Mouse (Mus musculus) liver, embryonic 14.5 days (tissue): ENCODE results near the gene Zfp932. TPM values are rescaled to one million over a fixed set of nuclear protein-coding genes. Genes with fewer than 3 reads are reported as not detected.
"Not testable (repeated sequence)": the region's sequence is repeated elsewhere in the genome, so short reads cannot be mapped to it uniquely, and the experiment has no call there.

ENCODE experiments used
- ATAC-seq: fragments of 200-750 bp; cut with Nextera tagmentation; 2 replicates; pipeline ENCODE4 v1.8.0; 2017; ENCODE audit warnings: moderate number of reproducible peaks, mild to moderate bottlenecking, moderate library complexity; ENCODE audit not compliant: insufficient read depth
- DNase-seq, 3 experiments: peaks; one replicate each; pipeline ENCODE4 v3.0.0-alpha.2; 2012 to 2013; ENCODE audit warnings: low read depth in 3 of 3, low spot score in 3 of 3
- H3K27ac ChIP-seq: fragments of 300-500 bp; sonication (generic); 2 replicates; pipeline ENCODE4 v1.5.1; 2014; ENCODE audit warnings: moderate library complexity, mild to moderate bottlenecking, control low read depth, inconsistent platforms
- H3K27me3 ChIP-seq: fragments of 300-500 bp; sonication (generic); 2 replicates; pipeline ENCODE4 v1.6.1; 2014; ENCODE audit warnings: mild to moderate bottlenecking, low read length, moderate library complexity; ENCODE audit not compliant: control insufficient read depth, insufficient read depth
- H3K36me3 ChIP-seq: fragments of 300-500 bp; sonication (generic); replicated peaks from 2 replicates; pipeline ENCODE4 v1.6.1; 2014; ENCODE audit warnings: low read depth; ENCODE audit not compliant: control insufficient read depth, insufficient read depth
- H3K4me1 ChIP-seq, 2 experiments: fragments of 200-500 bp in 1 of 2; fragments of 300-500 bp in 1 of 2; sonication (generic) in 1 of 2; replicated peaks; 2 replicates each; pipeline ENCODE4 v1.6.1; 2012 to 2014; ENCODE audit warnings: antibody characterized with exemption in 1 of 2, inconsistent platforms in 1 of 2, low read length in 1 of 2; ENCODE audit not compliant: control insufficient read depth in 2 of 2, insufficient read depth in 2 of 2
- H3K4me2 ChIP-seq: fragments of 300-500 bp; sonication (generic); 2 replicates; pipeline ENCODE4 v1.6.1; 2014; ENCODE audit warnings: low read depth, mild to moderate bottlenecking, control low read depth, moderate library complexity
- H3K4me3 ChIP-seq, 2 experiments: fragments of 200-500 bp in 1 of 2; fragments of 300-500 bp in 1 of 2; sonication (generic) in 1 of 2; 2 replicates each; pipeline ENCODE4 v1.5.1; 2012 to 2014; ENCODE audit warnings: low read depth in 2 of 2, low read length in 2 of 2, mild to moderate bottlenecking in 2 of 2, control low read depth in 1 of 2, inconsistent platforms in 1 of 2, moderate library complexity in 1 of 2; ENCODE audit not compliant: insufficient read depth in 1 of 2
- H3K9ac ChIP-seq: fragments of 300-500 bp; sonication (generic); replicated peaks from 2 replicates; pipeline ENCODE4 v1.6.1; 2014; ENCODE audit warnings: mild to moderate bottlenecking, control low read depth, moderate library complexity
- H3K9me3 ChIP-seq: fragments of 300-500 bp; sonication (generic); 2 replicates; pipeline ENCODE4 v1.6.1; 2016; ENCODE audit warnings: low read length, mixed read lengths; ENCODE audit not compliant: control insufficient read depth
- CTCF ChIP-seq: IDR thresholded peaks from 2 replicates; pipeline ENCODE4 v1.5.1; 2016; ENCODE audit warnings: antibody characterized with exemption, low read depth, control low read depth
- EP300 ChIP-seq: IDR thresholded peaks from 2 replicates; pipeline ENCODE4 v1.6.1; 2016; ENCODE audit warnings: antibody characterized with exemption, low read depth
- WGBS: fragments of 180-500 bp; shearing (Covaris S2); extraction: QIAGEN DNeasy Blood & Tissue Kit; methylation state at CpG from one replicate; pipeline ENCODE4 v1.1.7; 2014; ENCODE audit not compliant: insufficient replicate concordance; 5-methylcytosine and 5-hydroxymethylcytosine counted together
- polyA plus RNA-seq, 2 experiments: library from polyadenylated mRNA; depleted of rRNA in 1 of 2; stranded (reverse) in 1 of 2; unstranded in 1 of 2; fragments of >200 nt; fragmentation: Nextera tagmentation in 1 of 2; extraction: Ambion mirVana in 1 of 2; gene quantifications; 2 replicates each; pipeline versions ENCODE4 v1.2.1 to v1.2.3; 2012 to 2014

Gene Zfp932
- polyA plus RNA-seq, 2 experiments, result 4.0 to 6.8 TPM

- peak; percentile 60; the same call in 1 of the 2 replicates for ATAC-seq
- H3K4me3 ChIP-seq, result no peak overlapping the region
Measured at GRCm38 (mm10) chr5:110023273-110023672, 27.0 kb downstream of the Zfp932 start.

GRCm38 (mm10) chr5:110023694-110024427, 27.5 kb downstream of the Zfp932 start:
- not testable (repeated sequence) for H3K36me3 ChIP-seq, H3K4me3 ChIP-seq, H3K9me3 ChIP-seq, H3K4me1 ChIP-seq, H3K9ac ChIP-seq, DNase-seq, H3K27me3 ChIP-seq, H3K27ac ChIP-seq
- TF ChIP-seq CTCF, result peak; percentile 58
- peak; percentile 58; the same call in 1 of the 2 replicates for ATAC-seq
- H3K4me2 ChIP-seq, result peak overlapping the region; percentile 30
- WGBS, result 32% methylated on average over 8 of the region's 8 CpGs

More at GRCm38 (mm10) chr5:110023273-110023672, 27.0 kb downstream of the Zfp932 start:
- WGBS, result 42% methylated on average over 9 of the region's 9 CpGs
- H3K36me3 ChIP-seq, result no peaks in the 10 kb centered on the region
- H3K9me3 ChIP-seq, result no peaks in the 10 kb centered on the region
- H3K4me1 ChIP-seq, result no peaks in the 10 kb centered on the region
- H3K9ac ChIP-seq, result no peak overlapping the region
- H3K4me2 ChIP-seq, result peak overlapping the region; percentile 30
- no peaks in the 10 kb centered on the region for H3K27me3 ChIP-seq
- DNase-seq, result no peak
- no peak overlapping the region for H3K27ac ChIP-seq
- TF ChIP-seq CTCF (no peak), EP300 (no peak)

- H3K4me2 ChIP-seq, result peak overlapping the region; percentile 68
- H3K4me1 ChIP-seq, result peaks cover 0 to 2% of the 10 kb centered on the region in 2 experiments; a peak in 1 of 4 replicates
- no peaks in the 10 kb centered on the region for H3K27me3 ChIP-seq
- H3K4me3 ChIP-seq, result peak overlapping the region; percentile 74 to 84
- H3K27ac ChIP-seq, result no peak overlapping the region
- WGBS, result 1% methylated on average over 19 of the region's 19 CpGs
- H3K9ac ChIP-seq, result peak overlapping the region; percentile 90
- peak; percentile 99 for ATAC-seq
- no peaks in the 10 kb centered on the region for H3K9me3 ChIP-seq
- no peak for TF ChIP-seq CTCF
- no peak for TF ChIP-seq EP300
- no peaks in the 10 kb centered on the region for H3K36me3 ChIP-seq
- peak; percentile 66 to 75 (median 69) for DNase-seq
Measured at GRCm38 (mm10) chr5:110057637-110058408, 61.5 kb downstream of the Zfp932 start.

Other genes with a start within 250 kb of the Zfp932 start
- gene 4930522L14Rik, start 244.6 kb upstream of the Zfp932 start, polyA plus RNA-seq (2012; rRNA removed), result 1.5 and 2.3 TPM in 2 replicates
- 4.6 TPM in 2 replicates for gene 4930522L14Rik, start 244.6 kb upstream of the Zfp932 start, polyA plus RNA-seq (2014; fragmentation: Nextera tagmentation; extraction: Ambion mirVana)
- gene Gm15446, start 73.1 kb upstream of the Zfp932 start, polyA plus RNA-seq (2012; rRNA removed), result 0.01 and 0.05 TPM in 2 replicates
- gene Gm15446, start 73.1 kb upstream of the Zfp932 start, polyA plus RNA-seq (2014; fragmentation: Nextera tagmentation; extraction: Ambion mirVana), result 0.18 and 0.45 TPM in 2 replicates
- gene Gm17655, start 76.0 kb downstream of the Zfp932 start, polyA plus RNA-seq (2012; rRNA removed), result 0.30 and 0.59 TPM in 2 replicates
- 2.0 and 2.3 TPM in 2 replicates for gene Gm17655, start 76.0 kb downstream of the Zfp932 start, polyA plus RNA-seq (2014; fragmentation: Nextera tagmentation; extraction: Ambion mirVana)
- gene Gm35315, start 97.9 kb downstream of the Zfp932 start, polyA plus RNA-seq (2012; rRNA removed), result 0.53 and 0.81 TPM in 2 replicates
- 0.51 and 0.81 TPM in 2 replicates for gene Gm35315, start 97.9 kb downstream of the Zfp932 start, polyA plus RNA-seq (2014; fragmentation: Nextera tagmentation; extraction: Ambion mirVana)
- gene Plcxd1, start 103.4 kb downstream of the Zfp932 start, polyA plus RNA-seq (2012; rRNA removed), result 0.13 and 0.24 TPM in 2 replicates
- 0.14 and 0.18 TPM in 2 replicates for gene Plcxd1, start 103.4 kb downstream of the Zfp932 start, polyA plus RNA-seq (2014; fragmentation: Nextera tagmentation; extraction: Ambion mirVana)
- 20.3 and 21.4 TPM in 2 replicates for gene Gtpbp6, start 111.7 kb downstream of the Zfp932 start, polyA plus RNA-seq (2012; rRNA removed)
- 4.6 and 6.1 TPM in 2 replicates for gene Gtpbp6, start 111.7 kb downstream of the Zfp932 start, polyA plus RNA-seq (2014; fragmentation: Nextera tagmentation; extraction: Ambion mirVana)
- gene Zfp605, start 113.6 kb downstream of the Zfp932 start, polyA plus RNA-seq (2012; rRNA removed), result 0.47 and 0.66 TPM in 2 replicates
- gene Zfp605, start 113.6 kb downstream of the Zfp932 start, polyA plus RNA-seq (2014; fragmentation: Nextera tagmentation; extraction: Ambion mirVana), result 0.62 and 0.86 TPM in 2 replicates
- 15.8 and 16.0 TPM in 2 replicates for gene Chfr, start 139.3 kb downstream of the Zfp932 start, polyA plus RNA-seq (2012; rRNA removed)
- 18.3 and 19.1 TPM in 2 replicates for gene Chfr, start 139.3 kb downstream of the Zfp932 start, polyA plus RNA-seq (2014; fragmentation: Nextera tagmentation; extraction: Ambion mirVana)
- 3.4 and 4.4 TPM in 2 replicates for gene Golga3, start 180.2 kb downstream of the Zfp932 start, polyA plus RNA-seq (2012; rRNA removed)
- gene Golga3, start 180.2 kb downstream of the Zfp932 start, polyA plus RNA-seq (2014; fragmentation: Nextera tagmentation; extraction: Ambion mirVana), result 5.7 and 7.4 TPM in 2 replicates
- 3.3 and 5.8 TPM in 2 replicates for gene Ankle2, start 234.5 kb downstream of the Zfp932 start, polyA plus RNA-seq (2012; rRNA removed)
- 10.4 and 11.9 TPM in 2 replicates for gene Ankle2, start 234.5 kb downstream of the Zfp932 start, polyA plus RNA-seq (2014; fragmentation: Nextera tagmentation; extraction: Ambion mirVana)